Mouse (Mus musculus) gonadal fat pad, adult 2 months (tissue): ENCODE results near the gene Wfdc18. TPM values are rescaled to one million over a fixed set of nuclear protein-coding genes. Genes with fewer than 3 reads are reported as not detected.
A peak's percentile ranks its signal among the peaks of the same experiment; 100 is the strongest.

Experiments
- DNase-seq: peaks from one replicate; pipeline ENCODE4 v3.0.0-alpha.2; 2012; ENCODE audit warnings: low read depth
- polyA plus RNA-seq: library from polyadenylated mRNA; depleted of rRNA; stranded (reverse); fragments of >200 nt; gene quantifications from 2 replicates; pipeline ENCODE4 v1.2.3, GENCODE M21; 2012; rRNA removed

Gene Wfdc18
- polyA plus RNA-seq: 0.28 TPM in 1 of 2 replicates, not detected in the other

GRCm38 (mm10) chr11:83708715-83709114 is at the start of gene Wfdc18:
TSS of gene Wfdc18 (plus strand) at chr11:83709015.
- no peak for DNase-seq

- no peak for DNase-seq
These were observed 46.6 kb upstream of the Wfdc18 start, which contains the start of gene Ccl4 for GRCm38 (mm10) chr11:83662204-83662603. TSS of gene Ccl4 (plus strand) at chr11:83662584.

- no peak for DNase-seq
These were observed 45.3 kb upstream of the Wfdc18 start for GRCm38 (mm10) chr11:83663532-83663931.

GRCm38 (mm10) chr11:83671743-83672142 is 37.1 kb upstream of the Wfdc18 start:
- DNase-seq: peak; percentile 52

- DNase-seq: no peak
These were observed 33.1 kb upstream of the Wfdc18 start for GRCm38 (mm10) chr11:83675665-83676064.

- no peak for DNase-seq
These were observed 18.9 kb upstream of the Wfdc18 start for GRCm38 (mm10) chr11:83689918-83690317.

GRCm38 (mm10) chr11:83692008-83692407 is 16.8 kb upstream of the Wfdc18 start:
- DNase-seq: no peak

- DNase-seq: no peak
These were observed 5.1 kb upstream of the Wfdc18 start, which contains the start of gene Wfdc17 for GRCm38 (mm10) chr11:83703705-83704104. TSS of gene Wfdc17 (plus strand) at chr11:83703991.

- DNase-seq: no peak
These were observed 868 bp downstream of the Wfdc18 start for GRCm38 (mm10) chr11:83709683-83710082.

- DNase-seq: no peak
These were observed 3.9 kb downstream of the Wfdc18 start for GRCm38 (mm10) chr11:83712671-83713070.

GRCm38 (mm10) chr11:83713925-83714324 is 5.1 kb downstream of the Wfdc18 start:
- no peak for DNase-seq

- DNase-seq: peak; percentile 68
These were observed 8.3 kb downstream of the Wfdc18 start for GRCm38 (mm10) chr11:83717042-83717665.

- DNase-seq: peak; percentile 91
These were observed 12.0 kb downstream of the Wfdc18 start for GRCm38 (mm10) chr11:83720766-83721165.

GRCm38 (mm10) chr11:83728757-83729432 is 20.1 kb downstream of the Wfdc18 start:
- DNase-seq: no peak

- DNase-seq: no peak
These were observed 22.3 kb downstream of the Wfdc18 start for GRCm38 (mm10) chr11:83731116-83731515.

- no peak for DNase-seq
These were observed 24.3 kb downstream of the Wfdc18 start for GRCm38 (mm10) chr11:83733071-83733640.

- no peak for DNase-seq
These were observed 25.4 kb downstream of the Wfdc18 start for GRCm38 (mm10) chr11:83734215-83734614.

GRCm38 (mm10) chr11:83735881-83736280 is 27.1 kb downstream of the Wfdc18 start:
- DNase-seq: no peak

GRCm38 (mm10) chr11:83737109-83737558 is 28.3 kb downstream of the Wfdc18 start:
- DNase-seq: no peak

GRCm38 (mm10) chr11:83739241-83739640 is 30.4 kb downstream of the Wfdc18 start:
- no peak for DNase-seq

- DNase-seq: no peak
These were observed 31.7 kb downstream of the Wfdc18 start for GRCm38 (mm10) chr11:83740443-83740991.

- DNase-seq: no peak
These were observed 33.0 kb downstream of the Wfdc18 start for GRCm38 (mm10) chr11:83741841-83742240.
